Mouse (Mus musculus) liver, embryonic 15.5 days (tissue): Measurements from ENCODE around the gene Ahdc1. TPM values are rescaled to one million over a fixed set of nuclear protein-coding genes. Genes with fewer than 3 reads are reported as not detected.

ENCODE experiments used
- ATAC-seq: fragments of 200-750 bp; cut with Nextera tagmentation; 2 replicates; pipeline ENCODE4 v1.8.0; 2017; ENCODE audit warnings: moderate number of reproducible peaks, mild to moderate bottlenecking, moderate library complexity; ENCODE audit not compliant: insufficient read depth
- H3K27ac ChIP-seq: fragments of 300-500 bp; sonication (generic); replicated peaks from 2 replicates; pipeline ENCODE4 v1.5.1; 2015; ENCODE audit warnings: mild to moderate bottlenecking, inconsistent platforms
- H3K27me3 ChIP-seq: fragments of 300-500 bp; sonication (generic); 2 replicates; pipeline ENCODE4 v1.6.1; 2015; ENCODE audit warnings: mild to moderate bottlenecking, inconsistent platforms
- H3K36me3 ChIP-seq: fragments of 300-500 bp; sonication (generic); replicated peaks from 2 replicates; pipeline ENCODE4 v1.6.1; 2015; ENCODE audit warnings: moderate library complexity, mild to moderate bottlenecking, inconsistent platforms
- H3K4me1 ChIP-seq: fragments of 300-500 bp; sonication (generic); replicated peaks from 2 replicates; pipeline ENCODE4 v1.6.1; 2015; ENCODE audit warnings: inconsistent platforms
- H3K4me2 ChIP-seq: fragments of 300-500 bp; sonication (generic); 2 replicates; pipeline ENCODE4 v1.6.1; 2015; ENCODE audit warnings: moderate library complexity, mild to moderate bottlenecking, inconsistent platforms
- H3K4me3 ChIP-seq: fragments of 300-500 bp; sonication (generic); replicated peaks from 2 replicates; pipeline ENCODE4 v1.5.1; 2015; ENCODE audit warnings: mild to moderate bottlenecking, inconsistent platforms
- H3K9ac ChIP-seq: fragments of 300-500 bp; sonication (generic); 2 replicates; pipeline ENCODE4 v1.6.1; 2015; ENCODE audit warnings: moderate library complexity, mild to moderate bottlenecking, inconsistent platforms
- H3K9me3 ChIP-seq: fragments of 300-500 bp; sonication (generic); replicated peaks from 2 replicates; pipeline ENCODE4 v1.6.1; 2016; ENCODE audit warnings: inconsistent platforms
- WGBS: fragments of 180-500 bp; shearing (Covaris S2); methylation state at CpG from one replicate; pipeline ENCODE4 v1.1.7; 2015; ENCODE audit warnings: mixed read lengths; ENCODE audit not compliant: insufficient replicate concordance; 5-methylcytosine and 5-hydroxymethylcytosine counted together
- polyA plus RNA-seq: library from polyadenylated mRNA; unstranded; fragments of >200 nt; fragmentation: Nextera tagmentation; extraction: Ambion mirVana; gene quantifications from 2 replicates; pipeline ENCODE4 v1.2.1, GENCODE M21; 2015

Gene Ahdc1
- polyA plus RNA-seq, 1 experiment from 2014 or later = 1.1 TPM

DNA sequence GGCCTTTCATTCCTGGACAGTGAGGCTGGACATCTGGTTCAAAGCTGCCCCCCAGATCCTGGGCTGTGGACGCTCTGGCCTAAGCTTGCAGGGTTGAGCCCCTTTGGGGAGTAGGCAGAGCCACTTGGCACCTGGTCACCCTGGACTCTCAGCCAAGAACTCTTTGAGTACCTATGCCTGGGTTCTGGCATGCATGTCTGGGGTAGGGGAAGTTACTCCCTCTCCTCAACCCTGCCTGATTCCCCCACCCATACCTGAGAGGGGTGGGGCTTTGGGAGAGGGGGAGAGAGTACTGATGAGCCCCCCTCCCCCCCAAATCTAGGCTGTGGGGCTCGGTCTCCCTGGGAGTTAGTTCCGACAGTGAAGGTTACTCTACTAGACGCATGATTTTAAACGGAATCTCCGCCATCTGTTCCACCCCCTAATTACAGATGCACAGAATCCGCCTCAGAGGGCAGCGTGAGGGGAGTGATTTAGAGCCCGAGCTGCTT lies 10.2 kb downstream of the Ahdc1 start:
- Histone ChIP-seq H3K27me3 (no peaks in the 10 kb centered on the region), H3K27ac (no peak overlapping the region), H3K36me3 (no peaks in the 10 kb centered on the region), H3K4me1 (peaks cover 26% of the 10 kb centered on the region), H3K9me3 (no peaks in the 10 kb centered on the region), H3K4me3 (no peak overlapping the region), H3K4me2 (no peak overlapping the region), H3K9ac (no peak overlapping the region)
- ATAC-seq = no peak
- WGBS = 51% methylated on average over 9 of the region's 9 CpGs

DNA sequence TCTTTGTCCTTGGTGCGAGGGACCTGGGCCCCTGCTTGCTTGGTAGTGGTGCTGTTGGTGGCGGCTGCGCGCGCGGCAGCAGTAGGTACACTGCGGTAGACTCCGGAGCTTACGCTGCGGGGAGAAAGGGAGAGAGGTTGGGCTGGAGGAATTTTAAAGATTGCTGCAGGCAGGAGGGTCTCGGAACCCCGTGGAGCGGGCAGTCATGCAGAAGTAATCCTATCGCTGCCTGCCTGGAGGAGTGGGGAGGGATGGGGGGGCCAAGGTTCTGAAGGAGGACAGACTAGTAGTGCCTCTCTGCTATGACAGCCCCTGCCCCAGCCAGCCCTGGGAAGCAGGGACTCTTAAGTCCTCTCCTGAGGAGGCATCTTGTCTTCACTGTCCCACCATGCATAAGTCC lies 11.2 kb downstream of the Ahdc1 start:
- Histone ChIP-seq H3K4me1 (peaks cover 16% of the 10 kb centered on the region), H3K9ac (no peak overlapping the region), H3K4me3 (no peak overlapping the region), H3K27me3 (no peaks in the 10 kb centered on the region), H3K36me3 (no peaks in the 10 kb centered on the region), H3K27ac (no peak overlapping the region), H3K9me3 (no peaks in the 10 kb centered on the region), H3K4me2 (no peak overlapping the region)
- no peak for ATAC-seq
- 78% methylated on average over 14 of the region's 14 CpGs for WGBS

DNA sequence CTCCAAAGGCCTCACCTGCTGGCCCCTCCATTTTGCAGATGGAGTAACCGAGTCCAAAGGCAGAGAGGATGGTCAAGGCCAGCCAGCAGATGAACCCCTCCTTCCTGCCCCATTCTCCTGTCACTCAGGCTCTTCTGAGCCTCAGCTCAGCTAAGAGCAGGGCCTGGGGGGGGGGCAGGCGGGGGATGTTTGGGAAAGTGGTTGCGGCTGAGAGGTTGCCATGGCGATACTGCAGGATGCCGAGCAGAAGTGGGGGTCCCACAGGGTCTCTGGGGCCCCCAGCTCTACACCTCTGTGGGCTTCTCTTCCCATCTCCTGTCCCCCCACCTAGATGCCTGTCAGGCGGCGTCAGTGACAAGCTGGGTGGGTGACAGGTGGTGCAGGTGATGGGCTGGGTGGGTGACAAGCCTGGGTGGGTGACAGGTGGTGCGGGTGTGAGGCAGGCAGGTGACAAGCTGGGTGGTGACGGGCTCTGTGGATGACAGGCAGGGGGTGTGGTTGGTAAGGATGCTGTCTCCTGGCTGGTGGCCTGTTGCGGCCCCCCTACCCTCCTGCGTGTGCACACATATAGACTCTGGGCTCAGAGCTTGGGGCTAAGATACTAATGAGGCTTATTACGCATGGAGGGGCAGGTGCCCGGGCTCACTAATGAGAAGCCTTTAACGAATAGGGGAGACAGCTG lies 12.0 kb downstream of the Ahdc1 start:
- Histone ChIP-seq H3K4me3 (no peak overlapping the region), H3K9ac (no peak overlapping the region), H3K36me3 (no peaks in the 10 kb centered on the region), H3K4me2 (no peak overlapping the region), H3K9me3 (no peaks in the 10 kb centered on the region), H3K27ac (no peak overlapping the region), H3K27me3 (no peaks in the 10 kb centered on the region), H3K4me1 (peaks cover 13% of the 10 kb centered on the region)
- ATAC-seq = no peak
- WGBS = 81% methylated on average over 14 of the region's 14 CpGs

DNA sequence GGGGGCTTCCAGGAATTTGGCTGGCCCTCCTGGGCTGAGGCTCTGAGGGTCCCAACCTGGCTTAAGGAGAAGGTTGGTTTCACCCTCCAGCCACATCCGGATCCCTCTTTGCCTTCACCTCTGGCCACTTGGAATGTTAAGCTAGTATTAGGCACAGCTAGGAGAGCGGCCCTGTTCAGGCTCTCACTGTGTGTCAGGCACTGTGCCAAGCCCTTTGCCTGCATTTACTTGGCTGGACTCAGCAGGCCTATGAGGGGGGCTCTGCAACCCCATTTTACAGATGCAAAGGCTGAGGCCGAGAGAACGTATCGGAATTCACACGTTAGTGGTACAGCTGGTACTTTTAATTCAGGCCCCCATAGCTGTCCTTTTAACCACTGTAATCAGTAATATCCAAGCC lies 12.6 kb downstream of the Ahdc1 start:
- ATAC-seq = no peak
- Histone ChIP-seq H3K4me3 (no peak overlapping the region), H3K9ac (no peak overlapping the region), H3K27ac (no peak overlapping the region), H3K9me3 (no peaks in the 10 kb centered on the region), H3K36me3 (no peaks in the 10 kb centered on the region), H3K27me3 (no peaks in the 10 kb centered on the region), H3K4me1 (peaks cover 18% of the 10 kb centered on the region), H3K4me2 (no peak overlapping the region)
- 70% methylated on average over 6 of the region's 6 CpGs for WGBS

DNA sequence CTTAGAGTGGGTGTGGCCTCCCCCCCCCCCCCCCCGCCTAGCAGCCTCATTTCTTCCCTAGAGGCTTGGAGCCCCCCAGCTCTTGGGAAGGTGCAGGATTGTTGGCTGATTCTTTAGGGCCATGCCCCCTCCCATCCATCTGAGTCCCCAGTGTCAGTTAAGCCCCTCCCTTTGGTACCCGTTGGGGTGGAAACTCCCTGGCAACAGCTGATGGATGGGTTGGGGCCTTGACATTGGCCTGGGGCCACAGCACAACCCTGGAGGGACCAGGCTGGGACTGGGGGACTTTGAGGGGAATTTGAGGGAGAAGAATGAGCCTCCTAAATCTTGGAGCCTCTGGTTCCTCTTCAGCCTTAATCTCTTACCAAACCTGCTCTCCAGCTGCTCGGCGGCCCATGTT lies 13.3 kb downstream of the Ahdc1 start:
- H3K9me3 ChIP-seq = no peaks in the 10 kb centered on the region
- no peak overlapping the region for H3K4me2 ChIP-seq
- no peaks in the 10 kb centered on the region for H3K36me3 ChIP-seq
- H3K4me1 ChIP-seq = peaks cover 25% of the 10 kb centered on the region
- WGBS = 35% methylated on average over 4 of the region's 4 CpGs
- H3K9ac ChIP-seq = no peak overlapping the region
- no peak for ATAC-seq
- no peaks in the 10 kb centered on the region for H3K27me3 ChIP-seq
- H3K4me3 ChIP-seq = no peak overlapping the region
- no peak overlapping the region for H3K27ac ChIP-seq

DNA sequence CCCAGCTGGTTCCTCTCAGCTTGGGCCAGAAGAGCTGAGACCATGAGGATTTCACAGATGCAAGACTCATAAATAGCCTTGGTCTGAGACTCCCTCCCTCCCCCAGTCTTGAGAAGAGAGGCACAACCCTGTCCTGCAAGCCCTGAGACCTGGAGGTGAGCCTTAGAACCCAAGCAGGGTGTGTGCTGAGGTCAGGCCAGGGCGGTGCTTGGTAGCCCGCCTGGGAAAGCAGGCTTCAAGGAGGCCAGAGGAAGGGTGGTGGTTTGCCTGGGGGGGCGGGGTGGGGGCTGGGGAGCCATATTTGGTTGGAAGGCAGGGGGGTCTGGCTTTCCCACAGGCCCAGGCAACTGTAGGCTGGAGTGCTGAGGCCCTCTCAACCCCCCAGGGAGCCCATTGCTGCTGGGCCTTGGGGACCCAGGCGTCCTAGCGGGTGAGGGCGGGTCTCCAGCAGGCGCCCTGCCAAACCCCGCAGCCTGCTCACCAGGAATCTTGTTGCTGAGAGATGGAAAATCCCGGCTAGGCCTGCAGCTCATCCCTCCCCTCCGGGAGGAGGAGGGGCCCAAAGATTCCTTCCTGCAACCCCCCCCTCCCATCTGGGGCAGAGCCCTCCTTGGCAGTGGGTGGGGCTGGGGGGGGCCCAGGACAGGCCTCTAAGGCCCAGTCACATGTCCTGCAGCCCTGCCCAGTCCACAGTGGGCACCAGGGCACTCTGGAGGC lies 14.1 kb downstream of the Ahdc1 start:
- no peak for ATAC-seq
- Histone ChIP-seq H3K27me3 (no peaks in the 10 kb centered on the region), H3K9ac (no peak overlapping the region), H3K27ac (no peak overlapping the region), H3K4me1 (peaks cover 30% of the 10 kb centered on the region), H3K4me3 (no peak overlapping the region), H3K4me2 (no peak overlapping the region), H3K36me3 (no peaks in the 10 kb centered on the region), H3K9me3 (no peaks in the 10 kb centered on the region)
- WGBS = 58% methylated on average over 10 of the region's 10 CpGs

DNA sequence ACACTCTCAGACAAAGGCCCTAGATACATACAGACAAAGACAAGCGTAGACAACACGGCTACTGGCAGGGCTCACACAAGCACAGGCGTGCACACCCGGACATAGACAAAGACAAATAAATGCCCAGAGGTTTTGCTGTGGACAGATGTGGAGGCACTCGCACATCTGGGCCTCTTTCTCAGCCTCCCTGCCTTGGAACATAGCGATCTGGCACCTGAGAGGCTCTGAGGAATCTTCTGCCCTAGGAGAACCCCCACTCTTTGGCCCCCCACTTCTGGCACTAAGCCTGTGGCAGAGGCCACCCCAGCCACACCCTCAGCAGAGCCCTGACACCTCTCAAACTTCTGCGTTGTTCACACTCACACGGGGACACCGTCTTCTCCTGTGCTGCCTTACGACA lies 15.2 kb downstream of the Ahdc1 start:
- Histone ChIP-seq H3K27ac (no peak overlapping the region), H3K9me3 (no peaks in the 10 kb centered on the region), H3K4me2 (no peak overlapping the region), H3K27me3 (no peaks in the 10 kb centered on the region), H3K4me1 (peaks cover 30% of the 10 kb centered on the region), H3K36me3 (no peaks in the 10 kb centered on the region), H3K4me3 (no peak overlapping the region), H3K9ac (no peak overlapping the region)
- WGBS = 67% methylated on average over 10 of the region's 10 CpGs
- ATAC-seq = no peak

DNA sequence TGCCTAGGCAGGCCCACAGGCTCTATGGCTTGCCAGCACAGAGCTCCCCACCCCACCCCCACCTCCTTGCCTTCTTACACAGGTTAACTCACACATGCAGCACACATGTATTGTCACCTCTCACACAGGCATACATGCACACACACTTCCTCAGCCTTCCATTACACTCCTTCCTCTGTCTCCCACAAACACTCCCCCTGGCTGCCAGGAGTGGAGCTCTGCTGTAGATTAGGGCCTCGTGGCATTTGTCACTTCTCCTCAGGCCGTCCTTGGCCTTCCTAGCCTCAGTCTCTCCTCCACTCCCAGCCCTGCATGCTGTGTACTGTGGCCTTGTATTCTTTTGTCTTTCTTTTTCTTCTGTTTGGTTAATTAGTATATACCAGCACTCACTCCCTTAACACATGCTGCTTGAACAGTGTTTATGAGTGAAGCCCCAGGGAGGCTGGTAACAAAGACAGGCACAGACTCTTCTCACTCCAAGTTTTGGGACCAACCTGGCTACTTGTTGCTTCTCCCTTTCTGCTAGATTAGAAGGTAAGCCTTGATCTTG lies 15.8 kb downstream of the Ahdc1 start:
- WGBS = 23% methylated on average over 2 of the region's 2 CpGs
- no peaks in the 10 kb centered on the region for H3K36me3 ChIP-seq
- H3K9ac ChIP-seq = no peak overlapping the region
- H3K9me3 ChIP-seq = no peaks in the 10 kb centered on the region
- no peaks in the 10 kb centered on the region for H3K27me3 ChIP-seq
- H3K4me3 ChIP-seq = no peak overlapping the region
- no peak overlapping the region for H3K27ac ChIP-seq
- no peak overlapping the region for H3K4me2 ChIP-seq
- no peak for ATAC-seq
- H3K4me1 ChIP-seq = peaks cover 30% of the 10 kb centered on the region

DNA sequence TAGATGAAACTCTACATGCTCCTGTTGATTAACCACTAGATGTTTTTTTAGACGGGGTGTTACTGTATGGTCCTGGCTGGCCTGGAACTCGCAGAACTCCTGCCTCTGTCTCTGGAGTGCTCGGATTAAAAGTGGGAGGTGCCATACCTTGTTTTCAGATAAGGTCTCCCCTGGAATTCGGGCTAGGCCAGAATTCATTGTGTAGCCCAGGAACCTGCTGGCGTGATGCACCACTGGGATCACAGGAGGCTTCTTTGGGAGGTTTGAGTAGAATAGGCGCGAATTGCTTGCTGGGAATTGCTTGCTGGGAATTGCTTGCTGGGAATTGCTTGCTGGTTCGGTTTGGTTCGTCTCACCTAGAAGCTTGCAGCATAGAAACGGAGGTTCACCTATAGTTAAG lies 16.7 kb downstream of the Ahdc1 start:
- 73% methylated on average over 10 of the region's 10 CpGs for WGBS
- peaks cover 30% of the 10 kb centered on the region for H3K4me1 ChIP-seq
- ATAC-seq = no peak

DNA sequence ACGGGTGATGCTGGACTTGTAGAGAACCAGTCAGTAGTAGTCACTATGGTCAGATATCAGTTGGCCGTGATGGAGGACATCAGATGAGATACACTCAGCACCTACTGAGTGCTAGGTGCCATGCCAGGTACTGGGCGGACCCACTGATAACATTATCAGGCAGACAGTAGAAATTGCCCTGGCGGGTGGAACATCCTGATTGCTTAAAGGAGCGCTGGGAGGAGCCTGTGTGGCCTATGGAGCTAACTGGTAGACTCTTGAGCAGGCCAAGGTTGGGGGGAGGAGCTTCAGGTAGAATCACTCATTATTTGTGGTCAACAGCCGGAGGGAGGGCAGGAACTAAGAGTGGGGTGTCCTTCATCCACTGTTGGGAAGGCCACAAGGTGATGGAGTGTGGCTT lies 17.1 kb downstream of the Ahdc1 start:
- Histone ChIP-seq H3K4me1 (peaks cover 30% of the 10 kb centered on the region), H3K4me3 (no peak overlapping the region), H3K4me2 (no peak overlapping the region), H3K27me3 (no peaks in the 10 kb centered on the region), H3K27ac (no peak overlapping the region), H3K36me3 (no peaks in the 10 kb centered on the region), H3K9ac (no peak overlapping the region), H3K9me3 (no peaks in the 10 kb centered on the region)
- WGBS = 44% methylated on average over 6 of the region's 6 CpGs
- ATAC-seq = peak; percentile 25; the same call in 1 of the 2 replicates

More for the DNA sequence above, 16.7 kb downstream of the Ahdc1 start:
- H3K27me3 ChIP-seq = no peaks in the 10 kb centered on the region
- no peak overlapping the region for H3K27ac ChIP-seq
- no peak overlapping the region for H3K9ac ChIP-seq
- H3K36me3 ChIP-seq = no peaks in the 10 kb centered on the region
- no peaks in the 10 kb centered on the region for H3K9me3 ChIP-seq
- no peak overlapping the region for H3K4me3 ChIP-seq
- no peak overlapping the region for H3K4me2 ChIP-seq

DNA sequence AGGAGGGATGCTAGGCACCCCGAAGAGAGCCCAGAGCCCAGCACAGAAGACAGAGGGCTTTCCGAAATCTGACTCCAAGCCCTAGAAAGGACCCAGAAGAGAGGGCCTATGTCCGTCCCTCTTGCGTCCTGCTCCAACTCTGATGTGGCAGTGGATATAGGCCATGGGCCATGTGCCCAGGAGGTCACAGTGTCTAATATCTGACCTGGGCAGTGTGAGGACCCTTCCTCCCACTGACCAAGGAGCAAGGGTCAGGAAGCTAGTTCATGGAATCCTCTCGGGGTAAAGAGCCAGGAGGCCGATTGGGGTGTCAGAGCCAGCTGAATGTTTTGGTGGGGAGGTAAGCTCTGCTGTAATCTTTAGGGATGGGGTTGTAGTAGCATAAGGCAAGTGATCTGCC lies 17.8 kb downstream of the Ahdc1 start:
- Histone ChIP-seq H3K27me3 (no peaks in the 10 kb centered on the region), H3K9me3 (no peaks in the 10 kb centered on the region), H3K4me3 (no peak overlapping the region), H3K4me1 (peaks cover 30% of the 10 kb centered on the region), H3K4me2 (no peak overlapping the region), H3K36me3 (no peaks in the 10 kb centered on the region), H3K27ac (no peak overlapping the region), H3K9ac (no peak overlapping the region)
- 65% methylated on average over 6 of the region's 6 CpGs for WGBS
- no peak for ATAC-seq
